Mouse (Mus musculus) limb, embryonic 14.5 days (tissue): ENCODE data around the gene Saysd1. TPM values are rescaled to one million over a fixed set of nuclear protein-coding genes. Genes with fewer than 3 reads are reported as not detected.
A peak's percentile ranks its signal among the peaks of the same experiment; 100 is the strongest.

Source experiments
- ATAC-seq: fragments of 200-750 bp; cut with Nextera tagmentation; 2 replicates; pipeline ENCODE4 v1.8.0; 2017; ENCODE audit warnings: low read depth, moderate number of reproducible peaks, moderate TSS enrichment; ENCODE audit not compliant: low FRiP score
- DNase-seq: peaks from one replicate; pipeline ENCODE4 v3.0.0-alpha.2; 2015; ENCODE audit warnings: low spot score
- H3K27ac ChIP-seq: fragments of 300-500 bp; sonication (generic); replicated peaks from 2 replicates; pipeline ENCODE4 v1.5.1; 2014; ENCODE audit warnings: low read depth, mild to moderate bottlenecking, low read length, moderate library complexity, mixed read lengths
- H3K27me3 ChIP-seq: fragments of 300-500 bp; sonication (generic); 2 replicates; pipeline ENCODE4 v1.6.1; 2014; ENCODE audit warnings: low read length, mixed read lengths; ENCODE audit not compliant: control insufficient read depth, insufficient read depth
- H3K36me3 ChIP-seq: fragments of 300-500 bp; sonication (generic); 2 replicates; pipeline ENCODE4 v1.6.1; 2014; ENCODE audit warnings: mild to moderate bottlenecking, low read length, moderate library complexity, mixed read lengths; ENCODE audit not compliant: control insufficient read depth, insufficient read depth
- H3K4me1 ChIP-seq: fragments of 300-500 bp; sonication (generic); 2 replicates; pipeline ENCODE4 v1.6.1; 2014; ENCODE audit warnings: antibody characterized with exemption, low read length, mixed read lengths; ENCODE audit not compliant: control insufficient read depth, insufficient read depth
- H3K4me2 ChIP-seq: fragments of 300-500 bp; sonication (generic); replicated peaks from 2 replicates; pipeline ENCODE4 v1.6.1; 2014; ENCODE audit warnings: low read depth, mild to moderate bottlenecking, low read length, moderate library complexity; ENCODE audit not compliant: severe bottlenecking
- H3K4me3 ChIP-seq: fragments of 300-500 bp; sonication (generic); replicated peaks from 2 replicates; pipeline ENCODE4 v1.5.1; 2014; ENCODE audit warnings: low read length
- H3K9ac ChIP-seq: fragments of 300-500 bp; sonication (generic); 2 replicates; pipeline ENCODE4 v1.6.1; 2014; ENCODE audit warnings: mild to moderate bottlenecking, low read depth, low read length, moderate library complexity; ENCODE audit not compliant: severe bottlenecking
- H3K9me3 ChIP-seq: fragments of 300-500 bp; sonication (generic); 2 replicates; pipeline ENCODE4 v1.6.1; 2016; ENCODE audit warnings: low read length; ENCODE audit not compliant: control insufficient read depth
- POLR2A ChIP-seq: fragments of 200-500 bp; IDR thresholded peaks from 2 replicates; pipeline ENCODE4 v1.8.0; 2012; ENCODE audit warnings: inconsistent platforms, mild to moderate bottlenecking, moderate library complexity, borderline replicate concordance; ENCODE audit not compliant: insufficient read depth, insufficient read length; ENCODE audit errors: extremely low read depth
- WGBS: fragments of 180-500 bp; shearing (Covaris S2); extraction: QIAGEN DNeasy Blood & Tissue Kit; methylation state at CpG from one replicate; pipeline ENCODE4 v1.1.7; 2014; 5-methylcytosine and 5-hydroxymethylcytosine counted together
- polyA plus RNA-seq, 2 experiments: library from polyadenylated mRNA; depleted of rRNA in 1 of 2; stranded (reverse) in 1 of 2; unstranded in 1 of 2; fragments of >200 nt; fragmentation: Nextera tagmentation in 1 of 2; extraction: Ambion mirVana in 1 of 2; gene quantifications; 2 replicates each; pipeline versions ENCODE4 v1.2.1 to v1.2.3; 2012 to 2014

The Saysd1 gene
- polyA plus RNA-seq, 2 experiments, result 8.9 to 15.6 TPM

GRCm38 (mm10) chr14:20081937-20082533 is 56.3 kb downstream of the Saysd1 start:
- H3K4me3 ChIP-seq, result peak overlapping the region; percentile 52
- DNase-seq (no peak), ATAC-seq (no peak)
- no peaks in the 10 kb centered on the region for H3K36me3 ChIP-seq
- H3K9ac ChIP-seq, result peak overlapping the region; percentile 74
- peak overlapping the region; percentile 94 for H3K27ac ChIP-seq
- WGBS, result 69% methylated on average over 5 of the region's 5 CpGs
- peaks cover 14% of the 10 kb centered on the region for H3K4me1 ChIP-seq
- no peak for TF ChIP-seq POLR2A
- H3K9me3 ChIP-seq, result no peaks in the 10 kb centered on the region
- no peaks in the 10 kb centered on the region for H3K27me3 ChIP-seq
- peak overlapping the region; percentile 81 for H3K4me2 ChIP-seq

- no peak for DNase-seq
- WGBS, result 65% methylated on average over 1 of the region's 1 CpGs
- Histone ChIP-seq H3K9ac (no peak overlapping the region), H3K27me3 (no peaks in the 10 kb centered on the region), H3K9me3 (no peaks in the 10 kb centered on the region), H3K27ac (no peak overlapping the region), H3K36me3 (no peaks in the 10 kb centered on the region; the same call in 1 of the 2 replicates), H3K4me2 (no peak overlapping the region), H3K4me3 (no peak overlapping the region), H3K4me1 (peaks cover 14% of the 10 kb centered on the region)
- no peak for ATAC-seq
- no peak for TF ChIP-seq POLR2A
Measured at GRCm38 (mm10) chr14:20081084-20081483, 57.2 kb downstream of the Saysd1 start.

- TF ChIP-seq POLR2A, result no peak
Measured at GRCm38 (mm10) chr14:20077181-20077580, 61.2 kb downstream of the Saysd1 start.

GRCm38 (mm10) chr14:20075544-20075943 is 62.8 kb downstream of the Saysd1 start:
- Histone ChIP-seq H3K27me3 (no peaks in the 10 kb centered on the region), H3K9ac (no peak overlapping the region), H3K4me3 (no peak overlapping the region), H3K27ac (0 out of 2 replicates have a peak overlapping the region, but pooled peaks have one; percentile 48), H3K4me2 (no peak overlapping the region), H3K4me1 (no peaks in the 10 kb centered on the region), H3K9me3 (no peaks in the 10 kb centered on the region), H3K36me3 (no peaks in the 10 kb centered on the region; the same call in 1 of the 2 replicates)
- no peak for TF ChIP-seq POLR2A
- 73% methylated on average over 7 of the region's 7 CpGs for WGBS
- DNase-seq (peak; percentile 56), ATAC-seq (0 out of 2 replicates have a peak, but pooled peaks have one; percentile 55)

More at GRCm38 (mm10) chr14:20077181-20077580, 61.2 kb downstream of the Saysd1 start:
- no peak overlapping the region for H3K4me2 ChIP-seq
- H3K4me3 ChIP-seq, result no peak overlapping the region
- DNase-seq, result no peak
- no peaks in the 10 kb centered on the region for H3K9me3 ChIP-seq
- H3K27ac ChIP-seq, result no peak overlapping the region
- H3K4me1 ChIP-seq, result peaks cover 8% of the 10 kb centered on the region
- no peak overlapping the region for H3K9ac ChIP-seq
- no peaks in the 10 kb centered on the region for H3K27me3 ChIP-seq
- no peaks in the 10 kb centered on the region; the same call in 1 of the 2 replicates for H3K36me3 ChIP-seq
- ATAC-seq, result no peak
- 69% methylated on average over 6 of the region's 6 CpGs for WGBS

GRCm38 (mm10) chr14:20074759-20075158 is 63.6 kb downstream of the Saysd1 start:
- no peak for TF ChIP-seq POLR2A
- no peak overlapping the region for H3K9ac ChIP-seq
- 53% methylated on average over 1 of the region's 1 CpGs for WGBS
- no peaks in the 10 kb centered on the region for H3K4me1 ChIP-seq
- H3K27ac ChIP-seq, result no peak overlapping the region
- ATAC-seq, result no peak
- DNase-seq, result no peak
- no peaks in the 10 kb centered on the region for H3K27me3 ChIP-seq
- H3K36me3 ChIP-seq, result no peaks in the 10 kb centered on the region; the same call in 1 of the 2 replicates
- H3K4me2 ChIP-seq, result no peak overlapping the region
- no peaks in the 10 kb centered on the region for H3K9me3 ChIP-seq
- no peak overlapping the region for H3K4me3 ChIP-seq
